Mouse (Mus musculus) gastrocnemius, postnatal 4 days (tissue): Measurements from ENCODE around the gene Rftn1. TPM values are rescaled to one million over a fixed set of nuclear protein-coding genes. Genes with fewer than 3 reads are reported as not detected.

Experiments used
- DNase-seq, 2 experiments: peaks; one replicate each; pipeline ENCODE4 v3.0.0; 2021 to 2022; ENCODE audit warnings: low spot score in 2 of 2, mixed read lengths in 2 of 2
- total RNA-seq, 2 experiments: library from RNA; stranded (reverse); gene quantifications; 2 replicates each; pipeline ENCODE4 v1.2.3; 2021

Gene Rftn1
- total RNA-seq, 2 experiments from 2014 or later, result 36.2 to 42.7 TPM

GRCm38 (mm10) chr17:49951856-49952607, 238.4 kb downstream of the Rftn1 start:
- DNase-seq, result peak in 1 of 2 experiments; percentile 18

- peak; percentile 56 to 82 for DNase-seq
Observed at GRCm38 (mm10) chr17:49951491-49951855, 239.0 kb downstream of the Rftn1 start.

- no peak for DNase-seq
Observed at GRCm38 (mm10) chr17:49942674-49943073, 247.8 kb downstream of the Rftn1 start.

Other genes starting within 250 kb of the Rftn1 start
- under 1 TPM in 1 of 2 experiments, not detected in 1; 0.10 TPM for gene Dazl, start 103.0 kb upstream of the Rftn1 start, total RNA-seq